Mouse (Mus musculus): ENCODE data around the gene Eif4g1. TPM values are rescaled to one million over a fixed set of nuclear protein-coding genes. Genes with fewer than 3 reads are reported as not detected.

The Eif4g1 gene
- total RNA-seq, 2 experiments from 2014 or later: 366 to 393 TPM

DNA sequence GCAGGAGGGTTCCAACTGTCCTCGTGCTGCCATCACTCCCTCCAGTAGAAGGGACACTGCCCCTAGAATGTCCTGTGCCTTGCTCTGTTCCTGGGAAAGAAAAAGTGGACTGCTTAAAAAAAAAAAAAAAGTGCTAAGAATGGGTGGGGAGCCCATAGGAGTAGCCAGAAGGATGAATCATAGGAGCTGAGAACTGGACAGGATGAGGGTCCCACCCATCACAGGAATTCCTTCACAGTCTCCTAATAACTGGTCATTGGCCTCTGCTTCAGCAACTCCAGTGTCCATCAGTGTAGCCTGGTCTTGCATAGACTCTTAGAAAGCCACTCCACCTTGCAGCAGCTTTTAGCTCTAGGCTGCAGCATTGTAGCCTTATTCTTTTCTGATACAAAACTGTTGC is 58.3 kb downstream of the Eif4g1 start:
- DNase-seq: no peak

DNA sequence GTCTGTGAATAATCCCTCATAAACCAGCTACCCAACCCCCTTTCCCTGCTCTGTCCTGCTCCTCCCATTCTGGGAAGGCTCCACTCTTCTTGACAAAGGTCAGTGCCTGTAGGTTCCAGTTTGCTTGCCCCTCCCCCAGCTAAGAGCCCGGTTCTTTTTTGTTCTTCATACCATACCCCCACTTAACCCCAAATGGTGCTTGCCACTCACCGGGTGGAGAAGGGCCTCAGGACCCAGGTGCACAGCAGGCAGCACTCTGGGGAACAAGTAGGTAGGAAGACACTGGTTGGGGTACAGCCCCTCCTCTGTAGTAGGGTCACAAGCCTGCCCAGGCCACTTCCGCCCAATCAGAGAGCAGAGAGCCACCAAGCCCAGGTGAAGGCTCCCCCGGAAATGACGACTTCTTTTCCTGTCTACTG is 62.2 kb downstream of the Eif4g1 start:
- DNase-seq: no peak

DNA sequence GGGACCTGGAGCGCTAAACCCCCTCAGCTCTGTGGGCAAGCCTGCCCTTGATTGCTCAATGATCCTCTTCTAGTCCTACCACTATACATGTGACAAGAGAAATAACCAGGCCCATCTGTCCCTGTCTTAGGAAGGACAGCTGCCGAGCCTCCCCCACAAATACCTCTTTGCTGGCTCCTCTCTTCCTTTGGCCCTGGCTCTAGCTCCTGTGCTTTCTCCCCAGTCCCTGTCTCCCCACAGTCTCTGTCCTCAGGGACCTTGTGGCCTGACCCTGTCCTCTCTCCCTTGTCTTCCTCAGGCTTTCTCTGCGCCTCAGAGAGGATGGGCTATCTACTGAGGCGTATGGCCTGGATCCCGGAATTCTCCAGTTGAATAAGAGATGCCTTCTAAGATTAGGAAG is 63.6 kb downstream of the Eif4g1 start:
- no peak for DNase-seq

DNA sequence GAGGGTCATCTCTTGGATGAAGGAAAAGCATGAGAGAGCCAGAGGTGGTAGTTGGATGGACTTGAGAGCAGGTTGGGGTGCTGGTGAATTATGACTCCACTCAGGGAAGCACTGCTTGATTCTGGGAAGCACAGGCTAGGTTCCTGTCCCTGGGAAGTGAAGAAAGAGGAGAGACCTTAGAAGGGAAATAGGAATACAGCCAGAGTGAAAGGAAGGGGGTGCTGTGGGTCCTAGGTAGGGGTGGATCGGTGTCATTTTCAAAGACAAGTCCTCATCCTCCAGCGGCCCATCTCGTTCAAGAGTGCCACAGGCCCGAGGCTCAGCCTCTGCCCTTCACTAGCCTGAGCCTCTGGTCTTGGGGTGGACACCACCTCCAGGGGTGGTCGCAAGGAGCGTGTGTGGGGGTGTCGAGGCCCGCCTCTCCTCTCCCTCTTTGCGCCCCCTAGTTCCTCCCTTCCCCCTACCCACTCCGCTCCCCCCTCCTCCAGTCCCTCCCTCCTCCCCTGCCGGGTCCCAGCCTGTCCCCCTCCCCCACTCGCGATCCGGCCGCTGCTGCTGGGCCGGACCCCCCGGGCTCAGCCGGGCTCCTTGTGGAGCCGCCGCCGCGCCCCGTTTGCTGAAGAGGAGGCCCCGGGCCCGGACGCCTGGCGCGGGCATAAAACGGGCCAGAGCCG is 64.3 kb downstream of the Eif4g1 start:
- DNase-seq: no peak

DNA sequence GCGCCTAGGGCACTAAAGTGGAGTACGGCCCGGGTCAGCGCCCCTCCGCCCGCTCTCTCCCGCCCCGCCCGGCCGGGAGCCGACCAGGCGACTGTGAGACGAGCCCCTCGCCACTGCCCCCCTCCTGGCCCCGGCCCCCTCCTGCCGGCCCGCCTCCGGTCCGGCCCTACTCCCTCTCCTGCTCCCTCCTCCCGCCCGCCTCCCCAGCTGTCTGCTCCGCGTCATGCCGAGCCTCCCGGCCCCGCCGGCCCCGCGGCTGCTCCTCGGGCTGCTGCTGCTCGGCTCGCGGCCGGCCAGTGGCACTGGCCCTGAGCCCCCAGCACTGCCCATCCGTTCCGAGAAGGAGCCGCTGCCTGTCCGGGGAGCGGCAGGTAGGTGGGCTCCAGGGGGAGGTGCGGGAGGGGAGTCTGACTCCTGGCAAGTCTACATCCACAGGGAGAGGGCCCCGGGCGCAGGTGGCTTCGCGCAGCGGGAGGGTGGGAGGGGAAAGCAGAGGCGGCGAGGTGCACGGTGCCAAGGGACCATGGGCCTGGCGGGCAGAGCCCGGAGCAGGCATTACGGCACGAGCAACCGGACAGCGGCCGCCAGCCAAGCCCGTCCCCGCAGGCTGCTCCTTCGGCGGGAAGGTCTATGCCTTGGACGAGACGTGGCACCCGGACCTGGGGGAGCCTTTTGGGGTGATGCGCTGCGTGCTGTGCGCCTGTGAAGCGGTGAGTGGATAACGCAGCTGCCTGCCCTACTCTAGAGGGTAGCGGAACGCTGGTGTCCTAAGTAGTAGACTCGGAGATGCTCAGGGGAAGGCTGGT is 65.0 kb downstream of the Eif4g1 start, which contains the start of gene Chrd:
Gene Chrd (plus strand): TSS at position 203 of the 806 bp plus-strand sequence.
- peak; percentile 81 for DNase-seq

DNA sequence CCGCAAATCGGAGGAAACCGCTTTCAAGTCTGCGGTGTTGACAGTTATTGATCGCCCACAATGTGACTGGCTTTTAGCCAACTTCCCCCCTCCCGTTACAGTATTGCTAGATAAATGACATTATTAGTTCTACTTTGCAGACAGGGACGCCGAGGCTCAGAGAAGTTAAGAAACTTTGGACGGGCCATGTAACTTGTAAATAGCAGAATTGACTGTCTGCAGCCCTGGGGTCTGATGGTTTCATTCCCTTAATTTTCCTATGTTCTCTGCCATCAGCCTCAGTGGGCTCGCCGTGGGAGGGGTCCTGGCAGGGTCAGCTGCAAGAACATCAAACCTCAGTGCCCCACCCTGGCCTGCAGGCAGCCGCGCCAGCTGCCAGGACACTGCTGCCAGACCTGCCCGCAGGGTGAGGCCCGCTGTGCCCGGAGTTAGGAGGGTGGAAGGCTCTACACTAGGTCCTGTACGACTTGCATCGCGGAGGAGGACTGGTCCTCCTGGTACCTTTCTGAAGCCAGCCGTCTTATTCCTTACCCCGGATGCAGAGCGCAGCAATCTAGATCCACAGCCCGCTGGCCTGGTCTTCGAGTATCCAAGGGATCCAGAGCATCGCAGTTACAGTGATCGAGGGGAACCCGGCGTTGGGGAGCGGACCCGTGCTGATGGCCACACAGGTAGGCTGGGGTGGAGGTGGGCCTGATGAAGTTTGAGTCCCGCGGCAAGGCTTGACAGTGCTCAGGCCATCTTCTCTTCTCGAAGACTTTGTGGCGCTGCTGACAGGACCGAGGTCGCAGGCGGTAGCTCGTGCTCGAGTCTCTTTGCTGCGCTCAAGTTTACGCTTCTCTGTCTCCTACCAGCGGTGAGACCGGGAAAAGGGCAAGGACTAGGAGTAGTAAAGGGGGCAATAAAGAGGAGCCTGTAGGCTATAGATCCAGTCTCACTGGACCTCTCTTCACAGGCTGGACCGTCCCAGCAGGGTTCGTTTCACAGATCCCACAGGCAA is 65.9 kb downstream of the Eif4g1 start, which contains the start of gene Thpo:
Gene Thpo (minus strand): TSS at position 781 of the 1,000 bp plus-strand sequence.
- peak; percentile 20 for DNase-seq

DNA sequence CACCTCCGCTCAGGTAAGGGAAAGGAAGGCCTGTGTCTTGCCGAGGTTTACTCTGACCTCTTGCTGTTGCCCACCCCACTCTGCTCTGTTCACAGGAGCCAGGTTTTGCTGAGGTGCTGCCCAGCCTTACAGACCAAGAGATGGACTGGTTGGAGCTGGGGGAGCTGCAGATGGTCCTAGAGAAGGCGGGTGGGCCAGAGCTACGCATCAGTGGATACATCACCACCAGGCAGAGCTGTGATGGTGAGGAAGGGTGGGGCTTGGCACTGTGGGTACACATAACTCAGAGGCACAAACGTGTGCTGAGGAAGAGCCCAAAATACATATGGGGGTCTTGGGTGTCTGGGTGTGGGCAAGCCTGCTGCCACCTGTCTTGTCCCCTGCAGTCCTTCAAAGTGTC is 67.5 kb downstream of the Eif4g1 start:
- no peak for DNase-seq

DNA sequence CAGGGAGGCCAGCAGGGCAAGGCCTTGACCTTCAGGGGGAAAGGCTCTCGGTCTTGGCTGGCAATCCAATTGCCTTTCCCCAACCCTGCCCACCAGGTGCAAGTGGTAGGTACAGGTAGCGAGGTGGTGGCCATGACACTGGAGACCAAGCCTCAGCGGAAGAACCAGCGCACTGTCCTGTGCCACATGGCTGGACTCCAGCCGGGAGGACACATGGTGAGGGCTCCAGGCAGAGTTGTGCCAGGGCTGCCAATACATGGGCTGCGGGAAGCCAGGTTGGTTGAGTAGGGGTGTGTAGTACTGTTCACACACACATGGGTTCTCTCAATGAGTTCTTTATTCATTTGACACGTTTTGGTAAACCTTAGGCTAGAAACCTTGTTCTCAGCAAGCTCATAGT is 68.1 kb downstream of the Eif4g1 start:
- DNase-seq: no peak

DNA sequence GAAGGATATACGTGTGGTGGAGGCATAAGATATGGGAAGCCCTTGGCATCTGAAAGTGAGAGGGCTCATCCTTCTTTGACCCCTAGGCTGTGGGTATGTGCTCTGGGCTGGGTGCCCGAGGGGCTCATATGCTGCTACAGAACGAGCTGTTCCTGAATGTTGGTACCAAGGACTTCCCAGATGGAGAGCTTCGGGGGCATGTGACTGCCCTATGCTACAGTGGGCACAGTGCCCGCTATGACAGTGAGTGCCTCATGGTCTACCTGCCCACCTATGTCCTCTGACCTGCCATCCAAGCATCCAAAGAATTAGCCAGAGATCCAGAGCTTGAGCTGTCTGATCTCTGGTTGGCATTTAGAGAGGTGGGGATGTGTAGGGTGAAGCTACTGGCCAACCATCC is 68.7 kb downstream of the Eif4g1 start:
- no peak for DNase-seq

DNA sequence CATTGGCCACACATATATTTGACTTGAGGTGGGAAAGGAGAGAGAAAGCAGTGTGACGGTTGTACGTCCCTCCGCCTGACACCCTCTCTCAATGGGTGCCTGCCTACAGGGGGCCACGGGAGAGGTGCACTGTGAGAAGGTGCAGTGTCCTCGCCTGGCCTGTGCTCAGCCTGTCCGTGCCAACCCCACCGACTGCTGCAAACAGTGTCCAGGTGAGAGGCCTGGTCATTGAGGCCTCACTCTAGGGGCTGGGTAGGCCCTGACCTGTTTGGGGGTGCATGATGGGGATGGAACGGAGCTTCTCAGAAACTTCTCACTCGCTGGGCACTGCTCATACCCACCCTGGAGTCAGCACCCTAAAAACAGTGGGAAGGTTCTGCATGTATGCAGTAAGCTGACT is 71.7 kb downstream of the Eif4g1 start:
- no peak for DNase-seq

Other genes starting within 250 kb of the Eif4g1 start
- 10 to 100 TPM; 43.6 to 59.3 TPM for gene Abcc5, start 241.9 kb upstream of the Eif4g1 start, total RNA-seq (2021)
- 10 to 100 TPM; 56.6 to 61.4 TPM for gene Eif2b5, start 169.5 kb upstream of the Eif4g1 start, total RNA-seq (2021)
- gene Dvl3, start 151.3 kb upstream of the Eif4g1 start, total RNA-seq (2021): 10 to 100 TPM; 38.9 to 43.5 TPM
- 100 to 1,000 TPM; 277 to 296 TPM for gene Ap2m1, start 132.8 kb upstream of the Eif4g1 start, total RNA-seq (2021)
- 10 to 100 TPM; 71.2 to 78.8 TPM for gene Abcf3, start 119.7 kb upstream of the Eif4g1 start, total RNA-seq (2021)
- 1 to 10 TPM; 1.9 to 4.8 TPM for gene Vwa5b2, start 78.8 kb upstream of the Eif4g1 start, total RNA-seq (2021)
- gene Eef1akmt4, start 56.7 kb upstream of the Eif4g1 start, total RNA-seq (2021): 10 to 100 TPM in 1 of 2 experiments, 1 to 10 TPM in 1; 9.3 to 10.7 TPM
- gene Gm49333, start 56.7 kb upstream of the Eif4g1 start, total RNA-seq (2021): not detected
- gene Alg3, start 56.6 kb upstream of the Eif4g1 start, total RNA-seq (2021): 10 to 100 TPM; 16.8 to 17.9 TPM
- gene Camk2n2, start 47.0 kb upstream of the Eif4g1 start, total RNA-seq (2021): 10 to 100 TPM; 11.0 to 23.4 TPM
- gene Ece2, start 38.5 kb upstream of the Eif4g1 start, total RNA-seq (2021): 1 to 10 TPM; 7.5 to 9.1 TPM
- 100 to 1,000 TPM; 196 to 198 TPM for gene Psmd2, start 16.7 kb upstream of the Eif4g1 start, total RNA-seq (2021)
- 10 to 100 TPM; 12.8 to 15.1 TPM for gene Fam131a, start 24.9 kb downstream of the Eif4g1 start, total RNA-seq (2021)
- 10 to 100 TPM; 26.0 to 31.7 TPM for gene Polr2h, start 49.4 kb downstream of the Eif4g1 start, total RNA-seq (2021)
- gene Clcn2, start 49.4 kb downstream of the Eif4g1 start, total RNA-seq (2021): 10 to 100 TPM; 15.2 to 26.5 TPM
- 1 to 10 TPM; 5.2 to 6.0 TPM for gene Chrd, start 64.8 kb downstream of the Eif4g1 start, total RNA-seq (2021)
- 1 to 10 TPM; 2.5 to 3.3 TPM for gene Thpo, start 66.2 kb downstream of the Eif4g1 start, total RNA-seq (2021)

All from adrenal gland, postnatal 10 days (tissue).